Mouse (Mus musculus) liver, postnatal 0 days (tissue): ENCODE results near the gene Olfr1221. TPM values are rescaled to one million over a fixed set of nuclear protein-coding genes. Genes with fewer than 3 reads are reported as not detected.
"Not testable (repeated sequence)": the region's sequence is repeated elsewhere in the genome, so short reads cannot be mapped to it uniquely, and the experiment has no call there.

Experiments
- ATAC-seq: fragments of 200-750 bp; cut with Nextera tagmentation; 2 replicates; pipeline ENCODE4 v1.8.0; 2017; ENCODE audit warnings: mild to moderate bottlenecking, moderate library complexity
- DNase-seq: peaks from one replicate; pipeline ENCODE4 v3.0.0-alpha.2; 2016
- H3K27ac ChIP-seq: fragments of 300-500 bp; sonication (generic); 2 replicates; pipeline ENCODE4 v1.5.1; 2014; ENCODE audit warnings: antibody characterized with exemption, moderate library complexity, mild to moderate bottlenecking, low read depth
- H3K27me3 ChIP-seq: fragments of 300-500 bp; sonication (generic); 2 replicates; pipeline ENCODE4 v1.6.1; 2014; ENCODE audit warnings: low read length, control low read depth, mixed read lengths; ENCODE audit not compliant: insufficient read depth
- H3K36me3 ChIP-seq: fragments of 300-500 bp; sonication (generic); replicated peaks from 2 replicates; pipeline ENCODE4 v1.6.1; 2014; ENCODE audit warnings: mild to moderate bottlenecking, control low read depth, low read length, moderate library complexity, mixed read lengths; ENCODE audit not compliant: insufficient read depth
- H3K4me1 ChIP-seq: fragments of 300-500 bp; sonication (generic); 2 replicates; pipeline ENCODE4 v1.6.1; 2014; ENCODE audit warnings: antibody characterized with exemption, mild to moderate bottlenecking, control low read depth; ENCODE audit not compliant: insufficient read depth
- H3K4me2 ChIP-seq: fragments of 300-500 bp; sonication (generic); 2 replicates; pipeline ENCODE4 v1.6.1; 2014; ENCODE audit warnings: low read depth, mild to moderate bottlenecking, low read length, moderate library complexity, mixed read lengths
- H3K4me3 ChIP-seq: fragments of 300-500 bp; sonication (generic); 2 replicates; pipeline ENCODE4 v1.5.1; 2014; ENCODE audit warnings: low read depth, low read length
- H3K9ac ChIP-seq: fragments of 300-500 bp; sonication (generic); replicated peaks from 2 replicates; pipeline ENCODE4 v1.6.1; 2014; ENCODE audit warnings: mild to moderate bottlenecking, moderate library complexity
- H3K9me3 ChIP-seq: fragments of 300-500 bp; sonication (generic); 2 replicates; pipeline ENCODE4 v1.6.1; 2016; ENCODE audit warnings: mild to moderate bottlenecking, control low read depth, low read length, mixed read lengths
- CTCF ChIP-seq: sonication (generic); IDR thresholded peaks from 2 replicates; pipeline ENCODE4 v1.5.1; 2016; ENCODE audit warnings: antibody characterized with exemption, low read depth
- EP300 ChIP-seq: IDR thresholded peaks from 2 replicates; pipeline ENCODE4 v1.6.1; 2016; ENCODE audit warnings: antibody characterized with exemption, low read depth, mild to moderate bottlenecking
- WGBS: fragments of 180-500 bp; shearing (Covaris S2); extraction: QIAGEN DNeasy Blood & Tissue Kit; methylation state at CpG from one replicate; pipeline ENCODE4 v1.1.7; 2014; ENCODE audit not compliant: insufficient replicate concordance; 5-methylcytosine and 5-hydroxymethylcytosine counted together
- polyA plus RNA-seq: library from polyadenylated mRNA; unstranded; fragments of >200 nt; fragmentation: Nextera tagmentation; extraction: Ambion mirVana; gene quantifications from 2 replicates; pipeline ENCODE4 v1.2.1, GENCODE M21; 2015

Olfr1221 gene
- not detected in 2 replicates for polyA plus RNA-seq

DNA sequence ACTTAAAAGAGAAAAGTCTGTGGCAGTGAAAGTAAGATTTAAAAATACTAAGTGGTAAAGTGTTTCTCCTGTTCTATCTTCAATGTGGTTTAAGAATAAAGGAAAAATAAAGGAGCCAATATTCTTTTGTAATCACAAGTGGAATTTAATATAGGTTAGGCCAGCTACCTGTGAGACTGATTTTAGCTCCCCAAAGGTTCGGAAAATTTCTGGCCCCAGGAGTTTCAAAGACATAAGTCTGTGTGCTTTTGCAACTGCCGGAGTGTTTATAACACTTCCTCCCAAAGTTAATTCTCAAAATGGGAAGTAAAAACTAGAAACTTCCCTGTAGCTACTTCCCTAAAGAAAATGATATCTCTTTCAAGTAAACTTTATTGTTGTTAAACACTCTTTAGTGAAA is at the start of gene Olfr1221:
Gene Olfr1221, minus strand, starts transcription at position 101 of the 400 bp plus-strand sequence.
- H3K9me3 ChIP-seq, result no peaks in the 10 kb centered on the region
- TF ChIP-seq EP300 (no peak), CTCF (no peak)
- H3K4me2 ChIP-seq, result no peak within 1 kb of the TSS
- no peak within 1 kb of the TSS for H3K9ac ChIP-seq
- DNase-seq (no peak), ATAC-seq (no peak)
- H3K36me3 ChIP-seq, result no peaks in the 10 kb centered on the region
- WGBS, result 39% methylated on average over 2 of the region's 2 CpGs
- H3K4me1 ChIP-seq, result no peaks in the 10 kb centered on the region
- no peaks in the 10 kb centered on the region for H3K27me3 ChIP-seq
- no peak within 1 kb of the TSS for H3K27ac ChIP-seq
- H3K4me3 ChIP-seq, result no peak within 1 kb of the TSS

DNA sequence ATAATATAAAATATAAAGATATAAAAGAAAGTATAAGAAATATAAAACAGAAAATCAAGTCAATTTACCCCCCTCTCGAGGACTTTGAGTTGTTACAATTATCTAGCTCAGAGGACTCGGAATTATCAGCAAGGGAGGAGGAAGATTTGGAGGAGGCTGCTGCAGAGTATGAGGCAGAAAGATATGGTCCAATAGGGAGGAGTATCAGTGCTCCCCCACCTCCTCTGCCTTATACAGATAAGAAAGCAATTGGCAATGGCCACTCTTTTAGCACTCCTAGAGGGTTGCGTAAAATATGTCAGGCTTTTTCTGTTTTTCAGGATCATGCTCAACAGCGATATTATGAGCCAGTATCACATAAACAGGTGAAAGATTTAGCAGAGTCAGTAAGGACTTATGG is 47.6 kb upstream of the Olfr1221 start:
- H3K4me1 ChIP-seq, H3K27me3 ChIP-seq, H3K36me3 ChIP-seq, H3K4me3 ChIP-seq, H3K27ac ChIP-seq, H3K4me2 ChIP-seq, H3K9me3 ChIP-seq, DNase-seq, H3K9ac ChIP-seq, ATAC-seq: not testable (repeated sequence)
- 75% methylated on average over 4 of the region's 4 CpGs for WGBS

DNA sequence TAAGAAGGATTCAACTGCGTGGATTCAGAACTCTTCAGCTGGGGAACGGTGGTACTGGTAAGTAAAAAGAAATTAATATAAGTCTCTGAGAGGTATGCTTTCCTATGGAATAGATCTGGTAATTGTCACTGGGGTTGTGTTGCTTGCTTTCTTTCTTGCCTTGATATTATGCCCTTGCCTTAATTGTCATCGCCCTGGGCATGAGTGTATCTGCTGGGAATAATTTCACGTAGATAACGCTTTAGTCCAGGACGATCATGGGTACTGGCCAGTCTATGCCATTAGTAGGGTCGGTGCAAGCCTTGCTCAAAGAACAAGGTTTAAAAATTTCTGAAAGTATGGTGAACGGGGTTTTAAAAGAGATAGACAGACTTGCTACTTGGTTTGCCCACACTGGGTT is 46.9 kb upstream of the Olfr1221 start, which contains the start of gene Olfr1224-ps1:
Gene Olfr1224-ps1, minus strand, starts transcription at position 101 of the 400 bp plus-strand sequence.
- WGBS, result 84% methylated on average over 8 of the region's 8 CpGs
- not testable (repeated sequence) for H3K9me3 ChIP-seq, H3K27me3 ChIP-seq, H3K27ac ChIP-seq, H3K4me3 ChIP-seq, ATAC-seq, H3K9ac ChIP-seq, H3K36me3 ChIP-seq, H3K4me2 ChIP-seq, H3K4me1 ChIP-seq, DNase-seq

DNA sequence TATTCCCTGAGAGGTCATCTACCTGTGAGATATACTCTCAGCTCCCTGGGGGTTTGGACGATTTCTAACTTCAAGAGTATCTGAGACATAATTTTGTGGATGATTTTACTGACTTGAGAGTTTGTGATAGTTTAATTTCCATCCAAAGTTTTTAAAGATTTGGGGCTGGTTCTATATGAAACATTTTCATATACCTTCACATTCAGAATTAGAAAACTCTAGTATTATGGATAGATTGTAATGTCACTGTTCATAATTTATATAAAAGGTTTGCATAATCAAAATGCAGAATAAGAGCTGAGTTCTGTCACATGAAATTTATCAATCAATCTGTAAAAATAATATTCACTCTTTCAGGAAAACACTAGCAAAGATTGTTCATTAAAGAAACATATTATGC is 34.4 kb upstream of the Olfr1221 start, which contains the start of gene Olfr1223:
Gene Olfr1223, minus strand, starts transcription at position 101 of the 400 bp plus-strand sequence.
- Histone ChIP-seq H3K4me2 (no peak within 1 kb of the TSS), H3K27ac (no peak within 1 kb of the TSS), H3K9me3 (no peaks in the 10 kb centered on the region), H3K9ac (no peak within 1 kb of the TSS), H3K4me3 (no peak within 1 kb of the TSS), H3K4me1 (no peaks in the 10 kb centered on the region), H3K36me3 (no peaks in the 10 kb centered on the region), H3K27me3 (no peaks in the 10 kb centered on the region)
- no peak for DNase-seq
- 49% methylated on average over 1 of the region's 1 CpGs for WGBS
- ATAC-seq, result no peak
- TF ChIP-seq CTCF (no peak), EP300 (no peak)

DNA sequence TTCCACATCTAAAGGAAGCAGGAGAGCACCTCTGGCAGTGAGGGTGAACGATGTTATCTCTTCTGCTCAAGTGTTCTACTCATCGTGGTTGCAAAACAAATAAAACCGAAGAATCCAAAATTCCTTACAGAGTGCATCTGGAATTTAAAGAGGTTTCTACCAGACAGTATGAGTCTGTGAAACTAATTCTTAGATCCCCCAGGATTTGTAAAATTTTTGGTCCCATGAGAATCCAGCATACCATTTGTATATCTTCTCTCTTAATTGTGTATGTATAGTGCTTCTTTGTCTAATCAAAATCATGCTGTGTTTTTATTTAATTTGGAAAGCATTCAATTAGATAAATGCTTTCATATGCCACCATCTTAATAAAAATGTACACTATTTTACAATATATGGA is 15.9 kb upstream of the Olfr1221 start, which contains the start of gene Olfr1222:
Gene Olfr1222, minus strand, starts transcription at position 101 of the 400 bp plus-strand sequence.
- Histone ChIP-seq H3K27ac (no peak within 1 kb of the TSS), H3K27me3 (no peaks in the 10 kb centered on the region), H3K4me3 (no peak within 1 kb of the TSS), H3K36me3 (no peaks in the 10 kb centered on the region), H3K4me2 (no peak within 1 kb of the TSS), H3K4me1 (no peaks in the 10 kb centered on the region), H3K9ac (no peak within 1 kb of the TSS), H3K9me3 (no peaks in the 10 kb centered on the region)
- ATAC-seq (no peak), DNase-seq (no peak)
- 53% methylated on average over 3 of the region's 3 CpGs for WGBS
- no peak for TF ChIP-seq EP300
- TF ChIP-seq CTCF, result no peak

DNA sequence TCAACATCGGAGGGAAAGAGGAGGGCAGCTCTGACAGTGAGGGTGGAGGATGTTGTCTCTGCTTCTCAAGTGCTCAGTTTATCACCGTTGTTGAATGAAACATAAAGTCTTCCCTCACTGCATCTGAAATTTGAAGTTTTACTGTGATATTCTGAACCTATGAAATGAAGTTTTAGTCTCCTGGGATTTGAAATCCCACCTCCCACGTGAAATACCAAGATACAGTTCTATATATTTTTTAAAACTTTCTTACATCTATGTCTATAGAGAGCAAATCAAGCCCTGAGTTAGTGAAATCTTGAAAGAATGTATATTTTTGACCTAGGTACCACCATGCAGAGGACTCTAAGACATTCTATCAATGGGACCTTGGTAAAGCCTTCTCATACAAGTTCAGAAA is 10.3 kb downstream of the Olfr1221 start, which contains the start of gene Olfr1220:
Gene Olfr1220, minus strand, starts transcription at position 101 of the 400 bp plus-strand sequence.
- Histone ChIP-seq H3K27me3 (no peaks in the 10 kb centered on the region), H3K4me3 (no peak within 1 kb of the TSS), H3K9ac (no peak within 1 kb of the TSS), H3K27ac (no peak within 1 kb of the TSS), H3K4me2 (no peak within 1 kb of the TSS), H3K36me3 (no peaks in the 10 kb centered on the region), H3K4me1 (no peaks in the 10 kb centered on the region), H3K9me3 (no peaks in the 10 kb centered on the region)
- DNase-seq, result no peak
- TF ChIP-seq CTCF, result no peak
- no peak for TF ChIP-seq EP300
- ATAC-seq, result no peak
- 67% methylated on average over 3 of the region's 3 CpGs for WGBS

DNA sequence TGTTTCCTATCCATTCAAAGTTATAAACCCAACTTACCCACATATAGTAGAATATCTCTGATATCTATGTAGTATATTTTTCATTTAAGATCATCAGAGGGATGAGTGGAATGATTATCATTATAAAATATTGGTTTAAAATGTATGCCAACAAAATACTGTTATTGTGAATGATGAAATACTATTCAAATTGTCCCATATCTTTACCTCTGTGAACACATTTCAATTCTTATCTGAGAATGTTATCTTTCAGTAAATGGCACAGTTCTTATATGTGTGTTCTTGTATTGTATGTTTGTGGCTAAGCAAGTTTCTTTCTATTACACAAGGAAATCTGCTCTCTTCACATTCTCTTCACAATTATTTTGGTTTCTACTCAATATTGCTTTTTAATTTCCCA is 11.4 kb downstream of the Olfr1221 start:
- Histone ChIP-seq H3K27ac (no peak overlapping the region), H3K27me3 (no peaks in the 10 kb centered on the region), H3K4me2 (no peak overlapping the region), H3K36me3 (no peaks in the 10 kb centered on the region), H3K4me3 (no peak overlapping the region), H3K9me3 (no peaks in the 10 kb centered on the region), H3K4me1 (no peaks in the 10 kb centered on the region), H3K9ac (no peak overlapping the region)
- TF ChIP-seq EP300 (no peak), CTCF (no peak)
- no peak for ATAC-seq
- DNase-seq, result no peak
